Mouse (Mus musculus): ENCODE results near the gene Nell1.

Nell1 gene

DNA sequence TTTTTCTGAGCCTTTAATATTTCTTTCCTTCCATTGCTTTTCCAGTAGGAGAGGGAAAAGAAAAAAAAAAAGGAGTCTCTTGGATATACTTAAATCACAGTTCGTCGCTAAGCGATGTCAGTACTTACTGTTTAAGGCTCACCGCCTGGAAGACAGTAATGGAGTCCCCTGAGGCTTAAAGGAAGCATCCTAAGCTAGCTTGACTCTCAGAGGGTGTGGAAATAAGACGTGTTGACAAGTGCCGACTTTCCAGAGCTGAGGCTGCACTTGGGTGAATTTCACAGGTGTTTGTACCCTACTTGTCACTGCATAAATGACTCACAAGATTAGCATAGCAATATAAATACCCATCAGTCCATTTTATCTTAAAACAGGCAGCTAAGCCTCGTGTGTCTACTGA, 599.2 kb downstream of the Nell1 start:
- DNase-seq, result no peak

DNA sequence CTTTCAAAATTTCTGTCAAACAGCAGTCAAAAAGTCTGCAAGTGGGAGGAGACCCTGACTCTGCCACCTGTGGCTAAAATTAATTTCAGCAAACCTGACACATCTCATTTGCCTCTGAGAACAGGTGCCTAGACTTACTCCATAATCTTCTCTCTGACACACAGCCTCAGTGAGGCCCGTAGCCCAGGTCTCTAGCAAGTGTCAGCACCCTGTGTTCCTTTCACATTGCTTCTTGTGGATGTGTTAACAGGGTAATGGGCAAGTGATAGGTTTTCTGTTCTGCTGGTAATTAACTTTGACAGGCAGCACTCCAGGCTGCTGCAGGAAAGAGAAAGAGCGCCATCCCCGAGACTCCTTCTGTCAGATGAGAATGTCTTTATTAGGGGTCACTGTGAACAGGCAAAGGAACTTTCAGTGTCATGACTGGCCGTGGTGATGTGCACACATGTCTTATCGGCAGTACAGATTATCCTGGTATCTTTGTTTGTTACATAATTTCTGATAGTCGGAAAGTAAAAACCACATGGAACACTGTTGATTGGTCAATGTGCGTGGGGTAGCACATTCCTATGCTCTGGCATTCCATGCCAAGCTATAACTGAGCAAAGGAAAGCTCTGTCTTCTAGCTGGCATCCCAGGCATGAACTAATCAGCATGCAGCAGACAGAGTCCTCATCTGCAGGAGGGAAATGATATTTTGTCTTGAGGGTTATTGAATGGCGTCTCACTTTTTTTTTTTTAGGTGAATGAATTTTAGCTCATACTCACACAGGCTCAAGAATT, 614.2 kb downstream of the Nell1 start:
- no peak for DNase-seq

DNA sequence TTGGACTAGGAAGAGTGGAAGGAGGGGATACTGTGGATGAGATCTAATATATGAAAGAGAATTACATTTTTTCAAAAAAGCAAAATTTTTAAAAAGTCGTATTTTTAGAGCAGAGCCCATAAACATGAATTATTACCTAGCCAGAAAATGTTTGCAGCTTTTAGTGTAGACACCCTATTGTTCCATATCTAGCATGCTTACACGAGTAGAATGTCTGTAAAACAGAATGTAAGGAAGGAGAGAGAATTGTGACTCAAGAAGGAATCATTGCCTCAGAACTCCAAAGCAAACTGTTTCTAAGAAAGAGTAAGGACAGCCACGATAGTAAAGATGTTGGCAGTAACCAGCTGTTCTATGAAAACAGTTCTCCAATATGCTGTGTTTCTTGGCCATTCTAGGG, 624.2 kb downstream of the Nell1 start, which contains the start of gene 4933405O20Rik:
Gene 4933405O20Rik (plus strand): TSS at position 301 of the 400 bp plus-strand sequence.
- DNase-seq, result no peak

DNA sequence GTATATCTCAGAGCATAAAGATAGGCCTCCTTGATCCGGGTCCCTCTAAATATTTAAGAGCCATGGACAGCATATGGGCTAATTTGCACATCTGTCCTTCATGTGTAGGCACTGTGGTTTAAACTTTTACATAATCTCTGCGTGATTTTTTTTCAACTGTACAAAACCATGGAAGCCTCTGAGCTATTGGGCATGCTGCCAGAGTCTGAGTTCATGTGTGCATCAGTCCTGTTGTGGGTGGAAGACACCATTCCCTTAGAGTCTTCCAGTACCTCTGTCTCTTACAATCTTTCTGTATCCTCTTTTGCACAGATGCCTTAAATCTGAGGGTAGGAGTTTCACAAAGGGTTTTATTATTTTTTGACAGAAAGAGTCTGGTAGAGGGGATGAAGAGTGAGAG, 639.4 kb downstream of the Nell1 start:
- peak in 1 of 2 experiments; percentile 2 for DNase-seq

DNA sequence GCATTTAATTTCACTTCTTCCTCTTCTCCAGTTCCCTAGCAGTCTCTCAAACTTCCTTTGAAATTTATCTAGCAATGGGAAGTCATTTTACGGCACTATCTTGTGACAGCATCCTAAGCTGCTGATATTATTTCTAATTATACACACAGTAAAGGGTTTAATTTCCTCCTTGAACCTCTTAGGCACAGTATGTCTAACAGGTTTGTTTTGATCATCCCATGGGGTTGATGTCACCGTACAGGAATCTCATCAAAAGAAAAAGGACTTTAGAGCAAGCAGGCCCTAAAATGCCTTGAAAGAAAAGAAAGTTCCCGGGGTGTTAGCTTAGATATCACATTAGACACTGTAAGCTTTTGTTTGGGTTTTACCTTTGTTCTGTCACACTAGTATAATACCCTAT, 654.5 kb downstream of the Nell1 start:
- no peak for DNase-seq

DNA sequence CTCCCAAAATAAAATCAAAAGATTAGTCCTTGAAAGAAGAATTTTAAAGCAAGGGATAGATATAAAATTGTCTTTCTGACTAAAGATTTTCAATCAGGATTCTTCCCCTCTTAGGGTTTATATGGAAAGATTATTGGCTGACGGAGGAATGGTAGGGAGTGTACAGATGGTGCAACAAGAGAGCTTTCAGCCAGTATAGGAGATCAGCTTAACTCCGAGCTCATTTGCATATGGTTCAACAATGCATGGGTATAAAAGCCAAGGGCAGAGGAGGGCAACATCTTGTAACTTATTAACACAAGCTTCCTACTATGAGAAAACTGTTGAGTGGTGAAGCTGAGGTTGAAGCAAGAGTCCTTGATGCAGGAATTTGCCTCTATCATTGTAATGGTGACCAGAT, 658.5 kb downstream of the Nell1 start:
- no peak for DNase-seq

DNA sequence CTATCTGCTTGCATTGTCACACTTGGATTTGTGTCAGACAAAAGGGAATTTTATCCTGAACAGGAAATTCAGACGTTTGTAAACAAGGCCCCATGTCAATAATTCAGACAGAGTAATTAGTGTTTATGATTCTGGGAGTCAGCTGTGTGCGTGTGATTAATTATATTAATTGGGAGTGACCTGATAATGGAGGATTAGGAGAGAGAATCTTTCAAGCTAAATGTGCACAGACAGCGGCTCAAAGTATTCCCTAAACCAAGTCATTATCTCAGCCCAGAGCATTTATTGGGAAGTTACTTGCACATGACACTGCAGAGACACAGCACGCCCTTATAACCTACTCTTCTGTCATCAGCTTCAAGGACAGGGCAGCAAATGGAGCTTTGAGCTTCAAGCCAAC, 697.6 kb downstream of the Nell1 start:
- DNase-seq, result no peak

DNA sequence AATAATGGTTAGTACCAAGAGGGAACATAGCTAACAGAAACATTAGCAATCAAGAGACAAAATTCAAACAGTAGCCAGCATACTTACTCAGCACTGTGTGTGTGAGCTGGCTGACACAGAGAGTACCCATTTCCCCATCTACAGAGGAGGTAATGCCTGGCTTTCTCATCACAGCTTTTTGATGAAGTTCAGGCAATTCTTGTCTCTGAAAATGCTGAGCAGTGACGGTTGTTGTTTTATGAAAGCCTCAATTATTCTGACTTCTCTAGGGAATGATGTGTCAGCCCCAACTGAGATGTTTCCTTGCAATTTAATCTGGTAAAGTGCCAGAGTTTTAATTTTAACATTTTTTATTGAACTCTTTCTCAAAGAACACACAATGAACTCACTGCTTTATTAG, 700.8 kb downstream of the Nell1 start:
- no peak for DNase-seq

DNA sequence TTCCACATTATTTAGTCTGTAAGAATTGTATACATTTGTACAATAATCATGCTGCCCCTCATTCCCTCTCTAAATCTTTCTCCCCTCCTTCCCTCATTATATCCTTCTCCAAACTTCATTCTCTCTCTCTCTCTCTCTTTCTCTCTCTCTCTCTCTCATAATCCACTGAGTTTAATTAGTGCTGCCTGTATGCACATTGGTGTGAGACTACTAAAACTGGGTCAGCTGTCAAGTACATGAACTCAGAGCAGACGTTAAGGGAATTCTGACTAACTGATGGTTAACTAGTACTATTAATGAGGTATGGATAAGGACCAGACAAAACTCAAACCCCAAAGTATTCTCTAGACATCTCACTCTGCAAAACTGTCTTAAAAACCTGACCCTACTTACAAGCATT, 702.8 kb downstream of the Nell1 start:
- DNase-seq, result no peak

DNA sequence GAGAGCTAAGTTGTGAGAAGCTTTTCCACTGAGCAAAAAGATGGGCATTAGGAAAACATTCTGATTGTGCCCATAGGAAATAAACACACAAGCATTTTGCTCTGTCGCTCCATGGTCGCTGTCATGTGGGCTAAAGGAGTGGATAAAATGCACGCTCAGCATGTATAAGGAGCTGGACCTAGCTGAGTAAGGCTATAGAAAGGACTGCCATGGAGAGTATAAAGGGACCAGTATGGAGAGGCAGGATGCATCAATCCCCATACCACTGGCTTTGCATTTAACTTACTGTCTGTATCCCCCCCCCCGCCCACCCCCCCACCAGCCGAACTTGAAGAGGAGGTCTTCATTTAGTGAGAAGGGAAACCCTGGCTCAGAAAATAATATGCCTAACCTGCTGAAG, 711.7 kb downstream of the Nell1 start:
- DNase-seq, result no peak

DNA sequence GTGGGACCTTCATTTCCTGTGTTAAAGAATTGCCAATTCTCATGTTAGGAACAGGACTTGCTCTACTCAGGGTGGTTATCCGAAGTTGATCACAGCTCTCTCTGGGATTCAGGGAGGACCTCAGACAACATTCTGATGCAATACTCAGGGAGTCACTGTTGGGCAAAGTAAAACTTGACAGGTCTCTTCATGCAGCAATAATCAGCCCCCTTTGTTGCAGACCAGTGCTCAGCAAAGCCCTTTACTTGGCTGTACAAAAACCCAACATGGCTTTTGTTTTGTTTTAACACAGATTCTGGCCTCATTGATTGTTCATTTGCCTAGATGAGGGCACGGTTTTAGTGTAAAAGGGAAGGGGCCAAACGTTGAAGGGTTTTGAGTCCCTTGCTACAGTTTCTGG, 750.5 kb downstream of the Nell1 start:
- no peak for DNase-seq

DNA sequence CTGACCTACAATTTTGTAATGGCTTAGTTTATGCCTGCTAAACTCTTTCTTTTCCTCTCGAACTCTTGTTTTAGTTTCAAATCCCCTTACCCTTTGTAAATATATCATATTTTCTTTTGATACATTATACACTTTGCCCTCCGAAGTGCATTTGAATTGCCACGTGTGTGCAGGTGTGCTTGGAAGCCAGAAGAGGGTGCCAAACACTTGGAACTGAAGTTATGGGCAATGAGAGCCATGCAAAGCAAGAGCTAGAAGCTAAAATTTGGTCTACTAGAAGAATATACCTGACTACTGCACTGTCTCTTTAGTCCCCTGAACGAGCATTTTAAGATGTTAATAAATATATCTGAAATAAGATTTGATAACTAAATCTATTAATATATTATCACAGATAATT, 756.3 kb downstream of the Nell1 start:
- no peak for DNase-seq

DNA sequence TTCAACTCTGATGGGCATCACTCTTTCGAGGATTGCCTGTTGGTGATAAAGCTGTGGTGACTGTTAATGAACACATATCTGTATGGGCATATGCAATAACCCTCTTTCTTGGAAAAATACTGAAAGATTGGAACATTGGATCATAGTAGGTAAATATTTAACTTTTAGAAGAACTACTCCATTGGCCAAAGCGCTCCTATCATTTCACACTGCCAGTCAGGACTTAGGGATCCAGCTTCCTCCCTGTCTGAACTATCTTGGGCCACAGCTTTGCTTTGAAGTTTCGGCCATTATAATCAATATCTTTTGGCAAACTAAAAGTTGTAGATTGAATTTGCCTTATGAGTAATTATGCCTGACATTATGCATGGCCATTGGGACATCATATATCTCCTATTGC, 780.9 kb downstream of the Nell1 start:
- DNase-seq, result no peak

DNA sequence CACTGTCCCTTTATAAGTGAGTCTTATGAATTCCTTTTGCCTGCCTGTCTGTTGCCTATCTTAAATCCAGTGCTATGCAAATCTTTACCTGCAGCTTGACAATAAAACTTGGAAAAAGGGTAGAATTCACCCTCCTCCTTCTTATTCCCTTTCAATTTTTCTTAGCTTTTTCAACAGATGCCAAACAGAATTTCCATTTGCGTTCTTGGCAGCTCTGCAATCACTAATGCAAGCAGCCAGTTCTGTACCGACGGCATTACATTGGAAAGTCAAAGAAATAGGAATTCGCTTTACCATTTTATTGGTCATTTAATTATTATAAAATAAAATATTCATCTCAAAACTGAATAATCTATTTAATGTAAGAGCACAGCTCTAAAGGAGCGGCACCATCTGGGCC, 781.7 kb downstream of the Nell1 start:
- DNase-seq, result no peak

DNA sequence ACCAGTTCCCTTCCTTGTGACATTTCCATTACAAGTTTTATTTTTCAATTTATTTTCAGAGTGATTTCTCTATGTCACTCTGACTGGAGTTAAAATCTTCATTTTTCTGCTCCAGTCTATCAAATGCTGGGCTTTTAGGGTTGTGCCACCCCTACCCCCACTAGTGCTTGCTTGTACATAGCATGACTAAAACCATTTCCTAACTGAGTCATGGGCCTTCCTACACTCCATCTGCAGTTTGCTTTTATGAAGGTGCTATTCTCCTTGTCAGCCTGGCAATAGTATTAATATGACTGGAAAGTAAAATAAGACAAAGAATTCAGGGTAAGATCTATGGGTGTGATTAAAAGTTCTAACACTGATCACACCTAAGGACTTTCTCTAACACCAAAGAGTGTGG, 798.9 kb downstream of the Nell1 start:
- no peak for DNase-seq

DNA sequence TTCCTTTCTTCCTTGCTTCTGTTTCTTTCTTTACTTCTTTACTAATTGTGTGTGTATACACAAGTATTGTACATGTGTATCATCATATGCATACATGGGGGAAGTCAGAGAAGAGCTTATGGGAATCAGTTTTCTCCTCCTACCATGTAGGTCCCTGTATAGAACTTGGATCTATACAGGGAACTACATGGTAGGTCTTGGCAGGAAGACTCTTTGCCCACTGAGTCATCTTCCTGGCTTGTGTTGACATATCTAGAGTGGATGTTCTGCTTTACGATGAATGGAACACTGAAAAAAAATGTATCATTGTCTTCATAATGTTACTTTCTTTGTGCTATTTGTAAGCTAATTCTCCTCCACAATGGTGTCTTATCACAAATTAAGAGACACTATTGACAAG, 806.4 kb downstream of the Nell1 start:
- DNase-seq, result no peak

DNA sequence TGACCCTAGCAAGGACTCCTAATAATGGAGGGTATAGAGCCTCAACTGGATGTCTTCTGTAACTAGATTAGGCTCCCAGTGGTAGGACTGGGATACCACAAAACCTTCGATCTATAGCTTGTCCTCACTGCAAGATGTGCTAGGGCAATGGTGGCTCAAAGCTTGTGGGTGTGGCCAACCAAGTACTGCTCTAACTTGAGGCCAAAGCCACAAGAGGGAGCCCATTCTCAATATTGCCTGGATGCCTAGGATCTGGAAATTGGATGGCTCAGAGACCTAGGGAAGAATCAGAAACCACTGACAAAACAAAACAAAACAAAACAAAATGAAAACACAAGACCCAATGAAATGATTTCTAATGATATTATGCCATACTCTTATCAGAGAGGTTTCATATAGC, 809.0 kb downstream of the Nell1 start:
- no peak for DNase-seq

DNA sequence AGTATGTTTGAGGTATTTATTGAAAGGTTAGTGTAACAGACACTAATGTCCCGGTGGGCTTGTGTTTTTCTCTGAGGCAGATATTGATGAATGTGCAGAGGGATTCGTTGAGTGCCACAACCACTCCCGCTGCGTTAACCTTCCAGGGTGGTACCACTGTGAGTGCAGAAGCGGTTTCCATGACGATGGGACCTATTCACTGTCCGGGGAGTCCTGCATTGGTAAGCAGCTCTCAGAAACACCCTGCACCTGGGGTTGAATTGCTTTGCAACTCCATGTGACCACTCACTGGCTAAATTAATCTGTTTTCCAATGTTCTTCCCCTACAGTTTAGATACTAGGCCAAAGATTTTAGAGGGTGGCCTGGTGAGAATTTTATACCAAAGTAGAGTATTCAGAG, 851.5 kb downstream of the Nell1 start:
- DNase-seq, result no peak

DNA sequence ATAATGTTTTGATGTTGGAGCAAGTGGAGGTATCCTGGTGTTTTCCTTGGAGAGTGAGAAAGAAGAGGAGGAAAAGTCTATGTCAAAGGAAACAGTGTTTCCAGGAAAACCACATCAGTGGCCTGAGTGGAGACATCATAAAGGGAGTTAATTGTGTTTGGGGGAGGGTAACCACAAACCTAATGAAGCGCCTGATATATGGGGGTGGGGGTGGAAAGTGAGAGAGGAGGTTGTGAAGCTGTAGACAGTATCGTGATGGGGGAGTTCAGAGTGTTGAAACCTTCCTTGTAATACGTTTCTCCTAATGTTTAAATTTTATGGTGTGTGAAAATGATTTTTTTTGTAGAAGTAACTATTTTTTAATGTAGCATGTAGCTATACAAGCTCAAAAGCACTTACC, 858.1 kb downstream of the Nell1 start:
- DNase-seq, result no peak

DNA sequence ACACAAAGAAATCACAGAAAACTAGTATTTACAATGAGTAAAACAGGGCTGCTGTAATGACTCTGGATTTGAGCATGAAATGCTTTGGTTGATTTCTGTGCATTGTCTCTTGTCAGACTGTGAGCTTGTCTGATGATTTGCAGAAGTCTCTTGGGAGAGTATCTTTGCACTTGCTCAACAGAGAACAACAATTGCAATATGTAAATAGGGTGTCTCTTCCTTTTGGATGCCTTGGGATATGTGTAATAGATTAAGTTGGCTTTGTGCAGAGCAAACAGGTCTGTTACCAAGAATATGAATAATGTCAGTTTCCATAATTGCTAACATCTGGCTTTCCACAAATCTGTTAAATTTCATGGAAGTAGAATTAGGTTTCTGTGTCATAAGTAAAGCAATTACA, 868.0 kb downstream of the Nell1 start:
- DNase-seq, result no peak

DNA sequence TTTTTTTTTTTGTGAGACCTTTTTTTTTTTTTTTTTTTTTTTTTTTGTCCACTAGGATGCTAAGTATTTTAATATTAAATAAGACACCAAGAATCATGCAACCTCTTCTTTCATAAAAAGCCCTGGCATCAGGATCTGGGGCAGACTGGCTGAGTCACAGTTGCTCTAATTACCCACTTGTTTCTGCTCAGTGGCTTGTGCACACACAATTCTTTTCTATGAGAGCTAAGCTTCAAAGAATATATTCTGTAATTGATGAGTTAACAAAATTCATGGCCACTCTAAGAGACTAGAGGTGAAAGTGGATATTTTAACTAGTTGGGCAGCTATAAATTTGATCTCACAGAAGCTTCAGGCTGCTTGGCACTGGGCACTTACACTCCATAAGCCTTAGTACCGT, 873.3 kb downstream of the Nell1 start:
- DNase-seq, result no peak

DNA sequence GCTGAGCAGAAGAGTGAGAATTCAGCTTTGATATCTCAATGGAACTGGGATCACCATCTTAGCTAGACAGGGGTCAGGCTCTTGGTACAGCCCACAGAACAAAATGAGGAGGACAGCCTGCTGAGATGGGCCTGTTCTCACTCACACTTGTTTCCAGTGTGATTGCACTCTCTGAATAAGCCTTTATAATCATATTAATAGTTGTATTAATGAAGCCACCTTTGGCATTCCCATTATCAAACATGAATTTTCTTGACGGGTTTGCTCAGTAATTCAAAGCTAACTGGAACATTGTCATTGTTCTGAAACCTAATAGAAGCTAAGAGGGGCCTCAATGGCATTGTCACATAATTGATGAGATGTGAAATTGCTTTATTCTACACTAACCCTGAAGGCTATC, 875.6 kb downstream of the Nell1 start:
- DNase-seq, result no peak

DNA sequence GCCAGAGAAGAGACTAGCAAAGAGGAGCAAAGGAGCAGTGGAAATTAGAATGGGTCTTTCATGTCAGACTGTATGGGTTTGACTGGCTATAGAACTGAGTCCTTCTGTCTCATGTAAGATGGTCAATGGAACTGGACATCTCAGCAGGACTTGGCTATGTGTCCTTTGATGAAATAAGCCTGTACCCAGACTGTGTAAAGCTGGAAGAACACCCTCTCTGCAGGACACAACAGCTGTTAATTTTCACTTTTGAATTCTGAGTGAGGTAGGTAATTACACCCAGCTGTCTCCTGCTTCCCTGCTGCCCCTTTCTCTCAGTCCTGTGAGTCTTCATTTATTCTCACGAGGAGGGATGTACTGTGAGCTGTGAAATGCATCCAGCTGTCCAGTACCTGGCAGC, 895.5 kb downstream of the Nell1 start:
- DNase-seq, result no peak

DNA sequence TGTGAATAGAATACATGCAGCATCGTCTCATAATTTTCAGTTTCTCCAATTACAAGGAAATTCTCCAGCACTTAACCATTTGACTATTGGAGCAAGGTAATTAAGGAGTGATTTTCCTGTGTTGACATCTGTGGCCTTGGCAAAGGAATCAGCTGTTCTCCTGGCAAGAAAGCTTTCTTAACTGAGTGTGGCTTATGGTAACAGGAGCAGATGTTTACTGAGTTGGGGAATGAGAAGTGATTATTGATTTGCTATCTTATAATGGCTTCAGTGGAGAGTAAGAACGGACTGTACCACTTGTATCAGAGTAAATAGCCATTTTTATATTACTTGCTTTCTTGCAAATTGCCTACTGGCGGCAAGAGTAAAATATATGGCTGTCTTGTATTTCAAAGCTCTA, 913.0 kb downstream of the Nell1 start:
- DNase-seq, result no peak

DNA sequence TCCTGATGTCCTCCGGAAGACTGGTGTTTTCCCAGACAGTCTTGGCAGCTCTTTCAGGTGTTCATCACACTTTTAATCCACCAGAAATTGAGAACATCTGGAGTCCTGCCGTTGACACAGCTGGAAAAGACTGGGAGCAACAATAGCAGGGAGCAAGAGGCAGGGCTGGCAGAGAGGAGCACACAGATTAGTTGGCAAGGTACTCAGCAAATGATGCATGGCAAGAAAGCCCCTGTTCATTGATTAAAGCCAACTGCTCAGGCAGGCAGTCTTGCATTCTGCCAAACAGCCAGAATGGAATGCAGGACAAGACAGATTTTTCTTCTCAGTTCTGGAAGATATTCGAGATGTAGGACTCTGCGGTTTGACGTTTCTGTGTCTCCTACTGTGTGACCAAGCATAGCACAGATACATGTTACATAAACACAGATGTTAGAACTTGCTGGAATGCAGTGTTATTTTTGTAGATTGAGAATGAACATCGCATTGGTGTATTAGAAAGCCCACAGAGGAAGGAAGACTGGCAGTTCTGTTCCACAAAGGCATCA, 925.0 kb downstream of the Nell1 start:
- DNase-seq, result no peak

All from cerebellum, postnatal 36 days (tissue).